Mouse (Mus musculus) splenic B cell, adult 2 months (primary cell): Measurements from ENCODE around the gene Scgb3a1.

Experiments used
- DNase-seq: peaks from one replicate; pipeline ENCODE4 v3.0.0-alpha.2; 2011; ENCODE audit warnings: low read depth, low spot score
- H3K27me3 ChIP-seq: 2 replicates; pipeline ENCODE4 v1.6.1; 2012; ENCODE audit warnings: mild to moderate bottlenecking, low read length, moderate library complexity, mixed read lengths; ENCODE audit not compliant: control insufficient read depth, poor library complexity, insufficient read depth, severe bottlenecking
- H3K36me3 ChIP-seq: 2 replicates; pipeline ENCODE4 v1.6.1; 2012; ENCODE audit warnings: mild to moderate bottlenecking, low read length, moderate library complexity, mixed read lengths; ENCODE audit not compliant: control insufficient read depth, poor library complexity, insufficient read depth, severe bottlenecking

Gene Scgb3a1

DNA sequence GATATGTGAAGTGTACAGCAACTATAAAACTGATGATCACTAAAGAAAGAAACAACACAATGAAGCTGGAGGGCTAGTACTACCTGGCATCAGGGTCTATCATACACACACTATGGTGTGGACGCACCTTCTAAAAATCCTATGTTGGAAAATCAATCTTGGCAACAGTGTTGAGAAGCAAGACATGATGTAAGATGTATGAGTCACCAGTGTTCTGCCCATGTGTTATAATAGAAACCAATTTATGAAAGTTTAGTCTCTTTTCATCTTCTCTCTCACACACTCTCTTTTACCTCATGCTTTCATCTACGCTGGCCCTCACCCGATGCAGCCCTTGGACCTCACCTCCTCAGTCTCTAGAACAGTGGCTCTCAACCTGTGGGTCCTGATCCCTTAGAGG is 31.6 kb downstream of the Scgb3a1 start:
- Histone ChIP-seq H3K36me3 (peaks cover 8% of the 10 kb centered on the region; the same call in 1 of the 2 replicates), H3K27me3 (no peaks in the 10 kb centered on the region)
- no peak for DNase-seq

DNA sequence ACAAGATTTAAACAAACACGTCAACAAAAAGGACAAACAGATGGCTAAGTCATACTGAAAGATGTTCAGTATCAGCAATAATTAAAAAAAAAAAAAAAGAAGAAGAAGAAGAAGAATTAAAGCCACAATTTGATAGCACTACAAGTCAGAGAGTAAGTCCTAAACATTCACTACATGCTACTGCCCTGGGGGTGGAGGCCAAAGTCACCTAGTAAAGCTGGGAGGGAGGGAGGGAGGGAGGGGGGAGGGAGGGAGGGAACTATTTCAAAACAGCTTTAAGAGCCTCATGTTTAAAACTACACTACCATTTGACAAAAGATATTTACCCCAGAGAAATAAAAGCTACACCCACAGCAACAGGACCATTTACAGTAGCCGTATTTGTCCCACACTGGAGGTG is 32.3 kb downstream of the Scgb3a1 start:
- H3K36me3 ChIP-seq: peaks cover 8% of the 10 kb centered on the region; the same call in 1 of the 2 replicates
- no peaks in the 10 kb centered on the region for H3K27me3 ChIP-seq
- no peak for DNase-seq

- peak; percentile 83 for DNase-seq
- Histone ChIP-seq H3K27me3 (no peaks in the 10 kb centered on the region), H3K36me3 (peaks cover 8% of the 10 kb centered on the region; the same call in 1 of the 2 replicates)
Measured at GRCm38 (mm10) chr11:49696472-49696871, 33.1 kb downstream of the Scgb3a1 start.

DNA sequence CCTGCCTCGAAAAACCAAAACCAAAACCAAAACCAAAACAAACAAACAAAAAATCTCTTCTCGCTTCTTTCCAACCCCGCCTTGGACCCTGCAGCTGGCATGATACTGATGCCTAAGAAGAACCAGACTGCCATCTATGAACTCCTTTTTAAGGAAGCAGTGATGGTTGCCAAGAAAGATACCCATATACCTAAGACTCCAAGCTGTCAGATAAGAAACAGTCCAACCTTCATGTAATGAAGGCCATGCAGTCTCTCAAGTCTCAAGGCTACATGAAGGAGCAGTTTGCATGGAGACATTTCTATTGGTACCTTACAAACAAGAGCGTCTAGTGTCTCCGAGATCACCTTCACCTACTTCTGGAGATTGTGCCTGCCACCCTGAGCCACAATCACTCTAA is 34.4 kb downstream of the Scgb3a1 start:
- Histone ChIP-seq H3K36me3 (peaks cover 6% of the 10 kb centered on the region; the same call in 1 of the 2 replicates), H3K27me3 (no peaks in the 10 kb centered on the region)
- DNase-seq: peak; percentile 14

DNA sequence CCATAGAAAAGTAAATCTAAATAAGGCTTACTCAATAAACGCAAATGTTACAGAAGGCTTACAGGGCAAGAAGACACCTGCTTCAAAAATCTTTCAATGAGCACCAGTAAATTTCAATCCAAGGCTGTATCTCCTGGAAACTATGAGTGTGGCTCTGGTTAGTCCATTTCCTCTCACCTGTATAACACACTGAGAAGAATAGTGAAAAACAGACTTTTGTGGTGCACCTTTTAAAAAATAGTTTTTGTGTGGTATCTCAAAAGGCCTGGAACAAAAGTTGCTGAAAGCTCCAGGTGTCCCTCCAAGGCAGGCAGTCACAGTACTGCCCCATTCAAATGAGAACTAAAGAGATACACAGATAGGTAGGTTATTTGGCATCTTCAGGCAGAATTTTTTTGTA is 35.7 kb downstream of the Scgb3a1 start:
- H3K36me3 ChIP-seq: peaks cover 3% of the 10 kb centered on the region; the same call in 1 of the 2 replicates
- H3K27me3 ChIP-seq: no peaks in the 10 kb centered on the region
- DNase-seq: no peak

DNA sequence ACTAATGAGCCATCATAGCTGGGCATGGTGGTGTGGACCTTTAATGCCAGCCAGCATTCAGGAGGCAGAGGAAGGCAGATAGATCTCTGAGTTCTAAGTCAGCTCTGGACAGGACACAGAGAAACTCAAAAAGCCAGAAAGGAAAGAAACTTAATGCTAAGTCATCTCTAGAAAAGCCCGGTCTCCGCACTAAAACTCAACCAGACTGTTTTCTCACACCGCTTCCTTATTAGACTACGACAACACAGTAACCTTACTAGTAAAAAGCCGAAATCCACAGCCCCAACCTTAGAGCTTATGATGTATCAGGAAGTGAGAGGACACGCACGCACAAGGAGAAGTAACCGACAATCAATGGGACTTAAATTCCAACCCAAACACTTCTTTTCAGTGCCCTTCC is 38.6 kb downstream of the Scgb3a1 start:
- Histone ChIP-seq H3K27me3 (no peaks in the 10 kb centered on the region), H3K36me3 (peaks cover 3% of the 10 kb centered on the region; the same call in 1 of the 2 replicates)
- no peak for DNase-seq

GRCm38 (mm10) chr11:49704804-49705203 is 41.4 kb downstream of the Scgb3a1 start:
- Histone ChIP-seq H3K27me3 (no peaks in the 10 kb centered on the region), H3K36me3 (no peaks in the 10 kb centered on the region; the same call in 1 of the 2 replicates)
- DNase-seq: no peak

DNA sequence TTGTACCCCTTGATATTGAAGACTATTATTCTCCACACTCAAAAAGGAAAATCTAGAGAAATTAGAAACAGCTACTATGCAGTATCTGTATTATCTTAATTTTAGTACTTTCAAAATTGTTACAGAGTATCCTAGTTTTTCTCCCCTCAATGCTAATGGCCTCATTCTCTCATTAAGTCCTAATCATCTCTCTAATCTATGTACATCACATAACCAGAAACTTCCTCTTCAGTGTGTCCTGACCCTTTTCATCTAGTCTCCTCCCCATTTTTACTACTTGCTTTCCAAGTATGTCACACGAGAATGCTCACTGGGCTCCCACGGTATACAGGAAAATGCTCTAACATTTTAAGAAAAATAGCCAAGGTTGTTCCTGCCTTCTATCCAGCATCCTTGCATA is 44.4 kb downstream of the Scgb3a1 start:
- Histone ChIP-seq H3K27me3 (no peaks in the 10 kb centered on the region), H3K36me3 (no peaks in the 10 kb centered on the region)

DNA sequence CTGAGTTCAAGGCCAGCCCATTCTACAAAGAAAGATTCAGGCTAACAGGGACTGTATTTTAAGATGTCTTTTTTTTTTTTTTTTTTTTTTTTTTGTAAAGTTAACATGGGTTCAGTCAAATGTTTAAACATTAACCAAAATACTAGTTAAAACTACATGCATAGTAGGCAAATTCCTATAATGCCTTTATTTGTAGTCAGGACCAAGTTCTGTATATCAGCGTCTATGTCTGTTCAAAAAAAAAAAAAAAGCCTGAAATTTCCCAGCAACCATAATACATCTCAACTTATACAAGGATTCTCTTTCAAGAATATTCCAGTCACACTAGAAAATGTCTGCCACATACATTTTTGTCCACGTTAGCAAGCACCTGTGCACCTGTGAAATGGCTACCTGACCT is 47.3 kb downstream of the Scgb3a1 start:
- DNase-seq: no peak
- H3K27me3 ChIP-seq: no peaks in the 10 kb centered on the region
- H3K36me3 ChIP-seq: no peaks in the 10 kb centered on the region

More for the DNA sequence above, 44.4 kb downstream of the Scgb3a1 start:
- no peak for DNase-seq

DNA sequence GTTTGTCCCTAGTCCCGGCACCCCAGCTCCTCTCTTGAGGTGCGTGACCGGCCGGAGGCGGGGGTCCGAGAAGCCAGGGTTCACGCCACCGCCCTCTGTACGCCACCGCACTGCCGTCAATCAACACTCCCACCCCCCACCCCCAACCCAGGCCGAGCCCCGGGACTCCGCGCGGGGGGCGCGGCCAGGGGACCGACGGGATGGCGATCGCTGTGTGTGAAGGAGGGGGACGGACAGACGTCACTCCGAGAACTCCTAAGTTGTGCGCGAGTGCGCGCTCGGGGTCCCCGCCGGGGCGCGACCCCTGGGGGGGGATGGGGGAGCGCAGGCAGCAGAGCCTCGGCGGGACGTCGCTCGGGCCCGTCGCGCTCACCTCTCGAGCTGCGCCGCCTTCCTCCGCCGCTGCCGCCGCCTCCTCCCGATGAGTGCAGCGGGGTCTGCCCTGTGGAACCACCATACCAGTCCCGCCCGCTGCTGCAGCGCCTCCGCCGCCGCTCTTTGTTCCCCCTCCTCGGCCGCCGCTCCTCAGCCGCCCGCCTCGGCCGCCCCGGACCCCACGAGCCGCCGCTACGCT is 48.7 kb downstream of the Scgb3a1 start:
- Histone ChIP-seq H3K36me3 (no peaks in the 10 kb centered on the region), H3K27me3 (no peaks in the 10 kb centered on the region)
- DNase-seq: peak; percentile 50

GRCm38 (mm10) chr11:49712555-49713335 is 49.3 kb downstream of the Scgb3a1 start, which contains the start of gene Cnot6:
TSS of gene Cnot6 (minus strand) at chr11:49712723.
- H3K27me3 ChIP-seq: no peaks in the 10 kb centered on the region
- H3K36me3 ChIP-seq: no peaks in the 10 kb centered on the region
- DNase-seq: peak; percentile 98

DNA sequence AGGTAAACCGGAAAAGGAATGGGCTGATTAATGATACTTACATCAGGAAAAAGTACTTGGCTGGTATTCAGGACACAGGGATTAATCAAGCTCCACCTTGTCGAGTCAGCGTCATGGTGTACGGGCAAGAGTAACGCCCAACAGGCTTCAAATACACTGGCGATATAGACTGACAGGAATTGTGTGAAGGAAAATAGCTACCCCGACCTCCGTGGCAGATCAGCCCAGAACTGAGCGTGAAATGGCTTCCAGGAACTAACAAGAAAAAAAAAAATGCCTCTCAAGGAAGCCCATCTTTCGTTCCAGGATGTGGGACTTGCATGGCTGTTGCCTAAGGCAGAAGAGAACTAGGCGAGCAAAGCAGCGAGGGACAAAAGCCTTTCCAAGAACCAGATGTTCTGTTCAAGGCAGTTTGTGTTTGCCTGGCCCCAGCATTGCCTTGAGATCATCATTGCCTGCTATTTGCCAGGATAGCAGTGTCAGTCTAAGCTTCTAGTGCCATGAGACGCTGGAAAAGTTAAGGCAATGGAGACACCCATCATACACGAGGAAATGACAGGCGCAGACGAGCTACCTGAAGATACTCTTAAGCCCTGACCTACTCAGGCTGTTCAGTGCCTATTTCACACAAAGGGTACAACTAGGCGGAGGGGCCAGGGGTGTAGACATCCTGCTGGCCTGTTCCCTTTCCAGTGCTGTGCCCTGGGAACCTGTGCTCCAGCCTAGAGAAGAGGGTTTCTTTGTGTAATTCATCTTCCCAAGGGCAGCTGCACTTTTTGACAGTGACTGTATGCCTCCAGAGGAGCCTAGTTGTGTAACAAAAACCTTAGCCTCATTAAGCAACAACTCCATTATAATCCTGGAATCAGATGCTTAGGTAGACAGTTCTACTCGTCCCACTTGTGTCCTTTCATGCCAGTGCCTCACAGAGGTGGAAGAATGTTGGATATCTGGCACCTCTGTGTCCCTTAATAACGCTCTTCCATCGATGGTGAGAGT is 50.2 kb downstream of the Scgb3a1 start:
- peak; percentile 15 for DNase-seq
- Histone ChIP-seq H3K27me3 (no peaks in the 10 kb centered on the region), H3K36me3 (no peaks in the 10 kb centered on the region)
